Mouse (Mus musculus) urinary bladder, postnatal 4 days (tissue): ENCODE data around the gene Olfr130.

ENCODE experiments used
- DNase-seq, 2 experiments: peaks; one replicate each; pipeline ENCODE4 v3.0.0; 2021 to 2022; ENCODE audit warnings: low spot score in 2 of 2

Olfr130 gene

GRCm38 (mm10) chr17:38063621-38064020 lies at the start of gene Olfr130:
TSS of gene Olfr130 (plus strand) at chr17:38063921.
- no peak for DNase-seq

GRCm38 (mm10) chr17:38016341-38016740 lies 47.4 kb upstream of the Olfr130 start:
- no peak for DNase-seq

- DNase-seq, result no peak
Measured at GRCm38 (mm10) chr17:38026297-38026696, 37.4 kb upstream of the Olfr130 start.

- no peak for DNase-seq
Measured at GRCm38 (mm10) chr17:38059979-38060378, 3.7 kb upstream of the Olfr130 start, which contains the start of gene Olfr129. TSS of gene Olfr129 (minus strand) at chr17:38060079.

GRCm38 (mm10) chr17:38082364-38082763 lies 18.6 kb downstream of the Olfr130 start:
- no peak for DNase-seq

- DNase-seq, result no peak
Measured at GRCm38 (mm10) chr17:38088593-38088992, 24.9 kb downstream of the Olfr130 start, which contains the start of gene Olfr131. TSS of gene Olfr131 (minus strand) at chr17:38088693.
